Mouse (Mus musculus): ENCODE results near the gene Haus8.

- TF ChIP-seq CTCF (IDR thresholded peaks at IDR 0.05; ENCODE audit: low read depth, low read length) (no peak), EP300 (IDR thresholded peaks at IDR 0.05; ENCODE audit: insufficient read depth, low read depth, low read length) (no peak)
Observed at GRCm38 (mm10) chr8:71302788-71303187, 30.1 kb upstream of the Haus8 start.

All from ES-Bruce4 (cell line).